Mouse (Mus musculus) 3T3-L1 (cell line): ENCODE data around the gene Itga2.

ENCODE experiments used
- DNase-seq: peaks from one replicate; pipeline ENCODE4 v3.0.0-alpha.2; 2015; ENCODE audit warnings: low read depth, low spot score

The Itga2 gene

DNA sequence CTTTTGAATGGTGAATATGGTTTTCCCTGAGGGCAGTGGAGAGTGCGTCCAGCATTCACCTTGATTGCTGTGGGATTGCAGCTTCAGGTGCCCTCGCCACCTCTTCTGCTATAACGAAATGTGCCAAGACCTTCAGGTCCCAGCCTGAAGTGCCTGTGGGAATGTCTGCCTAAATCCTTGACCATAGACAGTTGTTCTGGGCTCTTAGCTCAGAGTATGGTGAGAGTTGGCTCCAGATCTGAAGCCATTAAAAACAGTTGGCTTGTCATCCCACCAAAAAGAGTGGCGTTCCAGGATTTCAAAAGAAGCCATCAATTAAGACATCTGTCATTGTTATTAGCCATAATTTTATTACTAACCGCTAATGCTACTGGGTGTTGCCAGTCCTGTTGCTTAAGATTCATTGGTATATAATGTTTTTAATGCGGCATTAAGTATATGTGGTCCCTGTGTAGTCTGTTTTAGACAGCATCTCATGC is 106.5 kb downstream of the Itga2 start:
- DNase-seq, result no peak

DNA sequence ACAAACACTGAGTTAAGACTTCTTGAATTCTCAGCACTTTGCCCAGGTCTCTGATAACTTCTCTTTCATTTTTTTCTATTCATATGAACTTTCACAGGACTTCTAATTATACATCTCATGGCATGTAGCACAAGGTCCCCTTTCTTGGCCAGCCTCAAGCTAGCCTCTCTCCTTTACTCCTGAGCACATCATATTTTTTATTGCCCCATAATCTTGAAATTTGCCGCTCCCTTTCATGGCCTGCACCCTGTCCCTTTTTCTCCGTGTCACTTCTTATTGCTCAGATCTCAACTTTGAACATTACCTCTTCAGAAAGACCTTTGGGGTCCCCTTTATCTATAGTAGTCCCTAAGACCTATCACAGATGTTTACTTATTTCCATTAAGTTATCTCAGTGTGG is 109.0 kb downstream of the Itga2 start:
- DNase-seq, result no peak

- DNase-seq, result peak; percentile 39
These were observed 113.4 kb downstream of the Itga2 start for GRCm38 (mm10) chr13:114818513-114818912.

DNA sequence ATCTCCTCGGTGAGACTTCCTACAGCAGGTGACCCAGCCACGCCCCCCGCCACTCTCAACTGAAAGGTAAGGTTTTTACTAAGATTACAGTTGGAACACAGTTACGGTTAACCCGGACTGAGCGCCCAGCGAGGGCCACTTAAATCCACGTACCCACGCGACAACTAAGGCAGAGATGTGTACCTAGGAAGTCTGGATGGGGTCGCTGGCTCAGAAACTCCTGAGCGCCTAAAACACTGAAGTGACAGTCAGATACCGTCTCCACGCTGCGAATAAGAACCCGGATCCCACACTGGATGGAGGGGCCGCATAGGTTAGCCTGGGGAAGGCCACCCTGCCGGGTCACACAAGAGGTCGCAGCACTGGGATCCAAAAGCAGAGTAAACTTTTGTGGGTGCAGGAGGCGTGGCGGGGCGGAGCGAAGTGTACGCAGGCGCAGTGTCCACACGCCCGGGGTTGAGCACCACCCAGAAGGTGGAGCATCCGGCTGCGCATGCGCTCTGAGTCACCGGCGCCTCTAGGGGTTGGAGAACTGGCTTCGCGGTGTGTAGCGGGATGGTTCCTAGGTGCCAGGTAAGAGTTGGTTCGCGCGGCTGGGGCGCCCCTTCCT is 114.0 kb downstream of the Itga2 start, which contains the start of gene Mocs2:
TSS of gene Mocs2 (plus strand) at position 486 of the 610 bp plus-strand sequence.
- peak; percentile 91 for DNase-seq

GRCm38 (mm10) chr13:114809624-114810210 is 122.2 kb downstream of the Itga2 start:
- DNase-seq, result peak; percentile 69

DNA sequence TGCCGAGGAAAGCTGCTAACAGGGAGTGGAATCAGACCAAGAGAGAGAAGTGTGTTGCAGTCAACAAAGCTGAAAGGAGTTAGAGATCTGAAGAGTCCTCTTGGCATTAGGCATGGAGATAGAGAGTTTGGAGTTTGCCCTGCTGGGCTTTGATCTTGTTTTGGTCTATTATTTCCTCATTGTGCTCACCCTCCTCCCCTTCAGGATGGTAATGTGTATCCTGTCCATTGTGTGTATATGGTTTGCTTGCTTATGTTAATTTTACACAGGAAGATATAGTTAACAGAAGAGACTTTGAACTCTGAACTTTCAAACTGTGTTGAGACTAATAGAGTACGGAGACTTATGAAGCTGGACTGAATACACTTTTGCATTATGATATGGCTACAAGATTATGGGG is 128.9 kb downstream of the Itga2 start:
- no peak for DNase-seq

GRCm38 (mm10) chr13:114801857-114802256 is 130.0 kb downstream of the Itga2 start:
- DNase-seq, result no peak

DNA sequence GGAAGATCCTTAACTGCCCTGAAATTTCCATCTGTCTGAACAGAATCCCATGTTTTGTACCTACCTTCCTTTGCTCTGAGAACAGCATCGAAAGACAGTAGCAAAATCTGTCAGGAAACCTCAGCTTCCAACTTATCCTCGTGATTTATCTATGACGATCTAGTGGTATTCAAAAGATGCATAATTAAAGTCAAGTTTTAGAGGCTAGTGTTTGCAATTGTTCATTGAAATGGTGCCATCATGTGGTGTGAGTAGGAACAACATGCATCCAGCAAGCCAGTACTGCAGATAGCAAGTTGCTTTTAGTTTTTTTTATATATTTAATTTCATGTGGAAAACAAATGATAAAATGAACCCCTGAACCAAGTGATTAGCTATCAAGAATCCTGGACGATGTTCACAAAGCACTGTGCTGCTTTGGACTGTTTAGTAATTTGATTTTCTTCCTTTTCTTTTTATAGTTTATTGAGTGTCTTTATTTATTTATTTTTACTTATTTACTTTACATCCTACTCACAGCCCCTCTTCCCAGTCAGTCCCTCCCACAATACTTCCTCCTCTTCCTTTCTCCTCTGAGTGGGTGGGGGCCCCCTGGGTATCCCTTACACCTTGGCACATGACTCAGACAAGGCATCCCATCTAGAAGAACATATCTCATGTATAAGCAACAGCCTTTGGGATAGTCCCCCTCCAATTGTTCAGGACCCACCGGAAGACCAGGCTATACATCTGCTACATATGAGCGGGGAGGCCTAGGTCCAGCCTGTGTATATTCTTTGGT is 138.5 kb downstream of the Itga2 start:
- DNase-seq, result peak; percentile 87

- peak; percentile 77 for DNase-seq
These were observed 140.4 kb downstream of the Itga2 start for GRCm38 (mm10) chr13:114791511-114791910.
